Mouse (Mus musculus): Measurements from ENCODE around the gene Zfp831.

DNA sequence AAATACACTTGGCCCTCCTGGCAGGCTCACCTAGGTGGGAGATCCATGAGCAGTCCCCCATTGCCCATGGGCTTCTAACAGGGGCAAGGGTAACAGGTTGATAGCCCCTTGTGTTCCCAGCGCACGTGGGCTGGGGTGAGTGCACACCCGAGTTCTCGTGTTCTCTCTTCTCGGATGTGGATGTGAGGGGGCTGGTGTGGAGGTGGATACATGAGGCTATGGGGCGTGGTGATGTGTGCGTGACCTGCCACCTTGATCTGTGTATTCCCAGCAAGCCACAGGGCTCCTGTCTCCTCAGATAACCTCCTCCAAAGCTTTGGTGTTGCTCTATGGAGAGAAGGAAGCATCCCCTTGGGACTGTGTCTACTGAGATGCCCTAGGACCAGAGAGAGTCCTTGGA lies 40.0 kb upstream of the Zfp831 start:
- no peak for TF ChIP-seq CTCF (IDR thresholded peaks at IDR 0.05; ENCODE audit: low read depth)
- TF ChIP-seq EP300 (IDR thresholded peaks at IDR 0.05; ENCODE audit: low read depth), result no peak

All from liver, embryonic 14.5 days (tissue).